Mouse (Mus musculus): ENCODE measurements at regions not wholly inside any gene's neighbourhood (a gene's known extent, or its start where the extent isn't known, plus 50 kb on each side); places are given as distances from the start of the nearest gene placed in this dataset.

DNA sequence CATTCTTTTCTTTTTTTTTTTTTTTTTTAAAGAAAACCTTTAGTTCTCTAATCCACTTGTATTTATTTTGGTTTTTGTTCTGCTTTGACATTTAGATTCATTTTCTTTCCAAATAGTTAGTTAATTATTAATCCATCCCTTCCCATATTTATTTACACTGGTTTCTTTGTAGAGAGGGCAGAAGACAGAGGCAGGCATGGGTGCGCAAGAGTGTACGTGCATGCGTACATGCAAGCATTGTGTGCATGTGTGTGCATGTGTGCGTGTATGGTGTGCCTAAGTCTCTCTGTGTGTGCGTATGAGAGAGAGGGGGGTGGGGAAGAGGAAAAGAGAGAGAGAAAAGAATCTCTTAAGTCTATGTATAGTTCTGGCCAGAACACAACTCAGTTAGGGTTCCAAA, 215.9 kb upstream of the Krr1 start:
- no peak for ATAC-seq
- CTCF ChIA-PET, result interaction anchor here (0.6 to 1.1 kb wide), 2 partner anchors 11 to 17 kb away, joined by 3 read pairs; no protein-coding TSS in a partner anchor
- POLR2A ChIA-PET, result no interaction called here
- no peak for TF ChIP-seq CTCF (IDR thresholded peaks at IDR 0.05)
- DNase-seq (ENCODE audit: low read depth, low spot score), result no peak
- in situ Hi-C loops (cut with MboI; ENCODE audit: low pct_unique_long_range_greater_than_20kb), result no loop called here
- no peaks in the 10 kb centered on the region for H3K27me3 ChIP-seq

DNA sequence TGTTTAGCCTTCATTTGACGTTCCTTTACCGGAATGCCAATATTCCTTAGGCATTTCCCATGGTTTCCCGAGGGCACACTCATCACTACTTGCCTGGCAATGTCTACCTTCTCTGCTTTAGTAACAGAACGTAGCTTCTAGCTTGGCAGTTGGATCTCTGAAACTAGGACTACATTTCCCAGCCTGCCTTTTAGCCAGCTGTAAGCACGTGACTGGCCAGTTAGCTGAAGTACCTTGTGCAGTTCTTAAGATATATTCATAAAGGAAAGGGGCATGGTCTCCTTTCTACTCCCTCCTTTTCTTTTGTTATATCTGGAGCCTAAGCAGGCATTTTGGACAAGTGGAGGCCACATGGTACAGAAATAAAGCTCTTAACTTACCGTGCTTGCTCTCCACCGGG, 214.8 kb upstream of the Krr1 start:
- ChIA-PET CTCF (interaction anchor here (1.1 kb wide), 1 partner anchor 13 kb away, joined by 3 read pairs; no protein-coding TSS in a partner anchor), POLR2A (no interaction called here)
- no peak for TF ChIP-seq CTCF (IDR thresholded peaks at IDR 0.05)
- in situ Hi-C loops (cut with MboI; ENCODE audit: low pct_unique_long_range_greater_than_20kb), result no loop called here
- ATAC-seq, result no peak
- DNase-seq (ENCODE audit: low read depth, low spot score), result no peak
- H3K27me3 ChIP-seq, result no peaks in the 10 kb centered on the region

DNA sequence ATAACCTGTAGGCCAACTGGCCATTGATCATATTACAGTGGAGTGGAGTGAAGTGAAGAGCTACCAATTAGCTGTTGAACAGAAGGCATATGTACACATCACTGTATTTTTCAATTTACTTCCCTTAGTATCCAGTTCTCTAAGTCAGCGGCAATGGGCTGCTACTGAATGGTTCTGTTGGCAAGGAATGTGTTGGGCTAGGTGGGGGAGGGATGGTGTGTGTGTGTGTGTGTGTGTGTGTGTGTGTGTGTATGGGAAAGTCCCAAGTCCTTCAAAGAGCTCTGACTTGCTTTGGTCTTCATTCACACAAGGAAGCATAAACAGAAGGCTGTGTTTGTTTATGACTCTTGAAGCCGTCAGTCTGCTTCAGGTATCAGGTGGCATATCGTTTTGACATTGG, 213.0 kb upstream of the Krr1 start:
- ChIA-PET CTCF (interaction anchor here (1.2 kb wide), 1 partner anchor 18 kb away, joined by 3 read pairs; no protein-coding TSS in a partner anchor), POLR2A (interaction anchor here (1.1 kb wide), 1 partner anchor 246 kb away, joined by 3 read pairs; no protein-coding TSS in a partner anchor)
- ATAC-seq (no peak), DNase-seq (ENCODE audit: low read depth, low spot score) (no peak)
- no peak for TF ChIP-seq CTCF (IDR thresholded peaks at IDR 0.05)
- no peaks in the 10 kb centered on the region for H3K27me3 ChIP-seq
- in situ Hi-C loops (cut with MboI; ENCODE audit: low pct_unique_long_range_greater_than_20kb), result no loop called here

DNA sequence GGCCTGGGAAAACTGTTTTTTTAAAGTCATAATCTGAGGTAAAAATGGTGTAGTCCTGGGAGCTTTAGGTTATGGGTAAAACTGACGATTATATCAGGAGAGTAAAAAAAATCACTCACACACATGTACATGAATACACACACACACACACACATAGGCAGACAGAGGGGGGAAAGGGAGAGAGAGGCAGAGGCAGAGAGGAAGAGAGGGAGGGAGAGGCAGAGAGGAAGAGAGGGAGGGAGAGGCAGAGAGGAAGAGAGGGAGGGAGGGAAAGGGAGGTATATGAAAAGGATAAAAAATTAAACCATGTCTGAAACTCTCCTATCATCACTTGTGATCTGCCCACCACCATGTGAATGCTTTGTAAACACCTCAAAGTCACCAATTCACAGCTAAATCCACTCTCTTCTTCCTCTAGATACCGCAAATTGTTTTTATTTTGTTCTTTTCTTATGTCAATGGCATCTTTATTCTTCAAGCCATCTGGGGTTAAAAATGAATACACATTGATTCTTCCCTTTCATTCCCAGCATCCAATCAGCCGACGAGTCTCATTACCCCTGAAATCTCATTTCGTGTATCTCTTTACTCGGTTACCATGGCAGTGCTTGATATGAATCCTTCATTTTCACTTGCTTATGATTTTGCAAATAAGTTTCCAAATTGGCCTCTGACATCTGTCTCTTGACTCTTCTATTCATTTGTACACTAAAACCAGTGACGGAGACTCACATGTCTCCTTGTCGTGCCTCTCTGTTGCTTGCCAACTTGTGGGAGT, 209.5 kb upstream of the Krr1 start:
- H3K27me3 ChIP-seq, result no peaks in the 10 kb centered on the region
- no peak for TF ChIP-seq CTCF (IDR thresholded peaks at IDR 0.05)
- ATAC-seq (no peak), DNase-seq (ENCODE audit: low read depth, low spot score) (no peak)
- CTCF ChIA-PET, result no interaction called here
- in situ Hi-C loops (cut with MboI; ENCODE audit: low pct_unique_long_range_greater_than_20kb), result no loop called here
- POLR2A ChIA-PET, result no interaction called here

DNA sequence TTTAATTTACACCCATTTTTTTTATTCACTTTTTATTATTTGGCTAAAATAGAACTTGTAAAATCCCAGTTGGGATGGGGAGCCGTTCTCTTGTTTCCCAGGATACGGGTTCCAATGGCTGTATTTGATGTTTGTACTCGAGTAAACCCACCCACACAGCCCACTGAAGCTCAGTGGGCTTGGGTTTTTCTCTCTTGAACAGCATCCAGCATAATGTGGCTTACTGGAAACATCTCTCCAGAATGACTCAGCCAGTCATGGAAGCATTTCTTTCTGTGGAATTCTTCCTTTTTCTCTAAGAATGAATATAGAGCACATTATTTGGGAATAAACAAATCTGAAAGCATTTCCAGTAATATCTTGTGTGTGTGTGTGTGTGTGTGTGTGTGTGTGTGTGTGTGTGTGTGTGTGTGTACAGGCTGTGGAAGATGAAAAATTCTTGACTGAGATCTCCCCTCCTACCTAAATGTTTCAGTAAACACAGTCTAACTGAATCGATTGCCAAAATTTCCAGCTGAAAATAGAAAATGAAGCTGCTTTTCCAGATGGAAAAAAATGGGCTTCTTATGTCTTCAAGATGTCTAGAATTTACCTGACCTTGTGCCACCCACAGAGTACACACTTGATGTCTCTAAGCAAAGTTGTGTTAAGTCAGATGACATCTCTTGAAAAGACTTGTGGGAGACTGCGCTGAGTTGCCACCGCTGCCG, 205.3 kb upstream of the Krr1 start:
- ChIA-PET CTCF (interaction anchor here (0.7 to 1.8 kb wide), 2 partner anchors 10 kb away, joined by 3 read pairs; no protein-coding TSS in a partner anchor), POLR2A (no interaction called here)
- in situ Hi-C loops (cut with MboI; ENCODE audit: low pct_unique_long_range_greater_than_20kb), result no loop called here
- no peak for TF ChIP-seq CTCF (IDR thresholded peaks at IDR 0.05)
- ATAC-seq (no peak), DNase-seq (ENCODE audit: low read depth, low spot score) (no peak)
- no peaks in the 10 kb centered on the region for H3K27me3 ChIP-seq

DNA sequence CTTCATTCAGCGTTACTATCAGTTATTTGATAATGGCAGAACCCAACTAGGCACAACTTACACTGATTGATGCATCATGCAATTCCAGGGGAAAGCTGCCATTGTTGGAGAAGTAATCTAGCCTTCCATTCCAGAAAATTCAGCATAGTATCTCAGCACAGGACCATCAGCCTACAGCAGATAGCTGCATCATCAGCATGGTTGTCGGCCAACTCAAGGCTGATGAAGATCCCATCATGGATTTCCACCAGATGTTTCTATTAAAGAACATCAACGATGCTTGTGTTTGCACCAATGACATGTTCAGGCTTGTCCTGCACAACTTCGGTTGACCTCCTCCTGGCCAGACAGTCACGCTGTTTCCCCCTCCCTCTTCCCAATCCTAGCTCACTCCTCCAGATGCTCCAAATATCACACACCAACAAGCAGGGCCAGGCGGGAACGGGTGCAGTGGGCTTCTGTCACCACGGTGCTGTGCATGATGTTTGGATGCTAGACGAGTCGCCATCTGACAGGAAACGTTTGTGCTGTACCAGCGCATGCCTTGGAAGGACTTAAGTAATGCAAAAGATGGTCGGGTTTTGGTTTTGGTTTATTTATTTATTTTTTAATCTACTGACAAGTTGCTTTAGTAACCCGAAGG, 204.5 kb upstream of the Krr1 start:
- POLR2A ChIA-PET, result no interaction called here
- in situ Hi-C loops (cut with MboI; ENCODE audit: low pct_unique_long_range_greater_than_20kb), result no loop called here
- ATAC-seq, result no peak
- TF ChIP-seq CTCF (IDR thresholded peaks at IDR 0.05), result no peak
- no peaks in the 10 kb centered on the region for H3K27me3 ChIP-seq
- CTCF ChIA-PET, result interaction anchor here (0.7 to 1.8 kb wide), 3 partner anchors 10 to 102 kb away, joined by 3 read pairs; no protein-coding TSS in a partner anchor
- DNase-seq (ENCODE audit: low read depth, low spot score), result no peak

DNA sequence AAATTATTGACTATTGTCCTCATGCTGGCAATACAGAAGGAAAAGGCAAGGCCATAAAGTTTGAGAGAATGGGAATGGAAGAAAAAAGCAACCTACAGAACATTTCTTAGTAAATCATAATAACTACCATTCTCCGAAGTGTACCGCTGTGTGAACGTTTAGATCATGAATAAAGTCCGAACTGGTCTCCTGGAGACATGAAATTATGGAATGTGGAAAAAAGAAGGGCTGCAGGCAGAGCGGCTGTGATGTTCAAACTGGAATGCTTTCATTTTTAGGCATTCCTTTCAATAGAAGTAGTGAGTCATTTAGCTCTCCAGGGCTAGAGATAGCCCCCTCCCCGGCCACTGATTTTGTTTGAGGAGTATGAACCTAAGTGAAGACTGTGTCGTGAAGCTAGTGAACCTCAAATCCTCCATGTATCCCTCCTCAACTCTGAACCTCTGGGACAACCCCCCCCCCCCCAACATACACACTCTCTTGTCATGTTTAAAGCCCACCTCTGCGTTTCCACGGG, 202.9 kb upstream of the Krr1 start:
- ChIA-PET CTCF (interaction anchor here (0.9 kb wide), 1 partner anchor 63 kb away, joined by 3 read pairs; no protein-coding TSS in a partner anchor), POLR2A (interaction anchor here (0.5 to 0.6 kb wide), 3 partner anchors 14 to 69 kb away, joined by 3 read pairs; no protein-coding TSS in a partner anchor)
- no peaks in the 10 kb centered on the region for H3K27me3 ChIP-seq
- no peak for DNase-seq (ENCODE audit: low read depth, low spot score)
- in situ Hi-C loops (cut with MboI; ENCODE audit: low pct_unique_long_range_greater_than_20kb), result no loop called here
- TF ChIP-seq CTCF (IDR thresholded peaks at IDR 0.05), result no peak
- ATAC-seq, result no peak

DNA sequence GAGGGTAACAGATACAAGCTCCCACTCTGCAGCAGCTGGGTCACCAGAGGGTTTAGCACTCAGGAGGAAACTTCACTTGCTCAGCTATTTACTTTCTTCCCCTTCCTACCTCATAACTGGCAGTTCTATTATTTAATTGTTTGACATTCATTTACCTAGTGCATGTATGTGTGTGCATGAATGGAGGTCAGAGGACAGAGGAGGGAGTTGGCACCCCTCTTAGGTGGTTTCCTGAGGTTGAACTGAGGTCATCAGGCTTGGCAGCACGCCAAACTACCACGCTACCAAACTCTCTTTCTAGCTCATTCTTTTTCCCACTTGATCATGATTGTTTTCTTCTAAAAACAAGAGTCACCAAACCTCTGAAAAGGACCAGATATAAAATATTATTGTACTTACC, 202.4 kb upstream of the Krr1 start:
- TF ChIP-seq CTCF (IDR thresholded peaks at IDR 0.05), result no peak
- in situ Hi-C loops (cut with MboI; ENCODE audit: low pct_unique_long_range_greater_than_20kb), result no loop called here
- DNase-seq (ENCODE audit: low read depth, low spot score) (no peak), ATAC-seq (no peak)
- POLR2A ChIA-PET, result interaction anchor here (0.5 kb wide), 1 partner anchor 69 kb away, joined by 3 read pairs; no protein-coding TSS in a partner anchor
- CTCF ChIA-PET, result interaction anchor here (0.9 kb wide), 1 partner anchor 64 kb away, joined by 3 read pairs; no protein-coding TSS in a partner anchor
- no peaks in the 10 kb centered on the region for H3K27me3 ChIP-seq

DNA sequence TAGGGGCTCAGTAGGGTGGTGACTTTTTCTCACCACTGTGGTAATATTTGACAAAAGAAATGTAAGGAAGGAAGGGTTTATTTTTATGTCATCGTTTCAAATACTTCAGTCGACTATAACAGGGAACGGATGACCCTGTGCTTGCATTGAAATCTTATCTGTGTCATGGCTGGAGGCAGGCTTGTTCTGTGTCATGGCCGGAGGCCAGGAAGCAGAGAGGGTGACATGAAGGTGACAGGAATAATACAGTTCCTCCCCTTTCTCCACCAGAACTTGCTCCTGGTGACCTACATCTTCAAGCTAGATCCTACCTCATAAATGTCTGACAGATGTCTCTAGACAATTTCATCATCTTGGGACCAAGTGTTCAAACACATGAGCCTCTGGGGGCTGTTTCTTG, 201.5 kb upstream of the Krr1 start:
- H3K27me3 ChIP-seq, result no peaks in the 10 kb centered on the region
- no peak for ATAC-seq
- in situ Hi-C loops (cut with MboI; ENCODE audit: low pct_unique_long_range_greater_than_20kb), result no loop called here
- no peak for DNase-seq (ENCODE audit: low read depth, low spot score)
- ChIA-PET POLR2A (interaction anchor here (0.6 kb wide), 1 partner anchor 29 kb away, joined by 3 read pairs; no protein-coding TSS in a partner anchor), CTCF (no interaction called here)
- no peak for TF ChIP-seq CTCF (IDR thresholded peaks at IDR 0.05)

DNA sequence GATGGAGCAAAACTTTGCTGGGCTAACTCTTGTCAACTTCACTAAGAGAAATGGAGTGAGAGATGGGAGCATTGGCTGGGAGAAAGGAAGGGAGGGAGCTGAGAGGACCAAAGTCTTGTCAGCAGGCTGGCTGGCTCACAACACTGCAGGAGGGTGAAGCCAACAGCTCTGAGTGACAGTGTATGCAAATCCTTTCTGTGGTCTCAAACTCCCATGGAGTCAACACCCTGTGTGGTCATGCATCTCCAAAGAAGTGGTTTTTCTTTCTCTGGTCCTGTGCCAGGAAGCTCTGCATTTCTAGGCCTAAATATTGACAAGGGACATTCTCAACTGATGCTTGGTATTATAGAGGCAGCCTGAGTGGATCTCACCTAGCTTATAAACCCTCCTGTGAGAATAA, 194.9 kb upstream of the Krr1 start:
- peak; percentile 57 for ATAC-seq
- peak; percentile 43 for DNase-seq (ENCODE audit: low read depth, low spot score)
- in situ Hi-C loops (cut with MboI; ENCODE audit: low pct_unique_long_range_greater_than_20kb), result no loop called here
- no peaks in the 10 kb centered on the region for H3K27me3 ChIP-seq
- TF ChIP-seq CTCF (IDR thresholded peaks at IDR 0.05), result no peak
- ChIA-PET CTCF (interaction anchor here (0.8 to 1.3 kb wide), 2 partner anchors 10 to 18 kb away, joined by 3 read pairs; no protein-coding TSS in a partner anchor), POLR2A (interaction anchor here (0.6 kb wide), 1 partner anchor 40 kb away, joined by 3 read pairs; no protein-coding TSS in a partner anchor)
